Mouse (Mus musculus) yolk sac, embryonic 10.5 days (tissue): ENCODE measurements at regions not wholly inside any gene's neighbourhood (a gene's known extent, or its start where the extent isn't known, plus 50 kb on each side); places are given as distances from the start of the nearest gene placed in this dataset.
"Not testable (repeated sequence)": the region's sequence is repeated elsewhere in the genome, so short reads cannot be mapped to it uniquely, and the experiment has no call there.

Source experiments
- DNase-seq: peaks from one replicate; pipeline ENCODE4 v3.0.0-alpha.2; 2017; ENCODE audit warnings: low spot score

DNA sequence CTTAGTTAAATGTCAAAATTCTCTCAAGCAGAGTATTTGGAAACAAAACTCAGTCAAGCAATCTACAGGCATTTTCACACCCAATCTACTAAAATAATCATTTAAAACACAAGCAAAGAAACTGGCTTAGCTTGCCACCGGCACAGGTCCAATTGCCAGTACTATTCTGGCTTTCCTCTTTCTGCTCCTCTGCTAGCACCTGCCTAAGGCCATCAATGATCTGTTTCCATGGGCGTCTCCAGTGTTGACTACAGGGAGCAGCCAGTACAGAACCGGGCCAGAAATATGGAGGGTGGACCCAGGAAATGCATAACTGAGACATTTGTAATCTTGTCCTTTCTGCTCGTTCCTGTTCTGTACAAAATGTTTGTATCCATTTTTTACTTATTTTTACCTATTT lies 96.4 kb upstream of the C6 start:
- DNase-seq = no peak

DNA sequence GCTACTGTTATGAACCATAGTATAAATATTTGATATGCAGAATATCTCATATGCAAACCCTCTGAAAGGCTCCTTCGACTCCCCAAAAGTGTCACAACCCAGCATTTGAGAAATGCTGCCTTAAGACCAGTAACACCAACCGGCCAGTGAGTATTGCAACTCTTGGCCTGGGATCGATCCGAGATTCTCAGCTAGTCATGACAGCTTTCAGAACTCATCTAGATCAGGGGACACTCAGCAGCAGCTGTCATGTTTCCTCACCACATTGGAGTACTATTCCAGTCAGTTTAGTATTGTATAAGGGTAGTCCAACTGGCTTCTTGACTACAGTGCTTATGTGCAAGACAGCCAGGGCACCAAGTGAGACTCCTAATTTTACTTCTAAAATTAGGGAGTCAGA lies 85.3 kb upstream of the C6 start:
- no peak for DNase-seq

DNA sequence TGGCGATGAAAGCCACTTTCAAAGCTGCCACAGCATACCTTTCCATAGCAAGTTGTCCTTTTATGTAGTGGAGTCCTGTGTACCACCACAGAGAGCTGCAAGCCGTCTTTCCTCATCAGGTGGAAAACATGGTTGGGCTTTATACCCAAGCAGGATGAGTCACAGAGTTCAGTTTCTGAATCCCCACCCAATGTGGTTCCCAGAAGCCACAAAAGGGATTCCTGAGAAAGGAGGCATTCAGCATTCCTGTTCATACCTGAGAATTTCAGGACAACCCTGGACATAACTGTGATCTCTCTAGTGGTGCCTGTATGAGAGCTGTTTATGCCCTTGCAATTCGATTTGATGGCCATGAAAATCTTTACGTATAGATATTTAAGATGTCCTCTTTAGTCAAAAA lies 84.1 kb upstream of the C6 start:
- peak; percentile 8 for DNase-seq

DNA sequence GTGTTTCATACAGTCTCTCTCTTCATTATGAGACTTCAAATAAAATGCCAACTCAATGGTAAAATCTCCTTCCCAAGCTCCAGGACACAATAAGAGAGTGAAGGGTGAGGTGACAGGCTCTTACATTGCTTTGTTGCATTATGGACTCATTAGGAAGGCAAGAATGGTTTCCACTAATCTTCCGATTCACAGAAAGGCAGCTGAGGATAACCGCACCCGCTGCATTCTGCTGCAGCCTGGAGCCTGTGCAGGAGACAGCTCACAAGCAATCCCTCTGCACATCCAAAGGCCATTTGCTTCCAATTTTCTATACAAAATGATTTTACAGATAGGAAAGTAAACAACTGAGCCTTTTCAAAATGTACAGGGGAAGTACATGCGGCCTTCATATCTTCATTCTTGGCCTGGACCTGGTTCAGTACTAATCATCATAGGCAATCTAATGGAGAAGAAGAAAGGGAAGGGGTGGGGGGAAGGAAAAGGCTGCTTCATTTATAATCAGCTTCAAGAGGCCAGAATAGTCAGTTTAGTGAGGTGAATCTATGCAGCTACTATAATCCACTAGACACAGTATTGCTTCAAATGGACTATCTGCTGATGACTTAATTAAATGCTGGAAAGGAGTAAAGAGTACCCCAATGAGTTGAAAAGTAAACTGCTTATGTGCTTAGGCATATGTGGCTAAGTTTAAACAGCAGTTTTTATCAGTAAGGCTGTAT lies 82.9 kb upstream of the C6 start:
- DNase-seq = no peak

DNA sequence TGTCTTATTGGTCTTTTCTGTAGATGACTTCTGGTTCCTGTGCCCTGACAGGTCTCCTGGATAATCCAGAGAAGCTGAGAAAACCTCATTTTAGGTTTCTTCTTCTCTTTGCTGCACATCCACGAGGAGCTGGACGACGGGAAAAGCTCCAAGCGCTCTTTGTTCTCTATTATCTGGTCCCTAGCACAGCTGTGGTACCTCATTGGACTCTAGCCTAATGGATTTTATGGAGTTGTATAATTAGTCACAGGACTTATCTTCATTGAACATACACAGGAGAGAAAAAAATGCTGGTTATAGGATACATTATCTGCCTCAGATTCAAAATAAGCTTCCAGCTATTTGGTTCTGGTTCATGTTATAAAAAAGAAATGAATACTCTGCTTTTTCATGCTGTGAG lies 78.3 kb upstream of the C6 start:
- no peak for DNase-seq

DNA sequence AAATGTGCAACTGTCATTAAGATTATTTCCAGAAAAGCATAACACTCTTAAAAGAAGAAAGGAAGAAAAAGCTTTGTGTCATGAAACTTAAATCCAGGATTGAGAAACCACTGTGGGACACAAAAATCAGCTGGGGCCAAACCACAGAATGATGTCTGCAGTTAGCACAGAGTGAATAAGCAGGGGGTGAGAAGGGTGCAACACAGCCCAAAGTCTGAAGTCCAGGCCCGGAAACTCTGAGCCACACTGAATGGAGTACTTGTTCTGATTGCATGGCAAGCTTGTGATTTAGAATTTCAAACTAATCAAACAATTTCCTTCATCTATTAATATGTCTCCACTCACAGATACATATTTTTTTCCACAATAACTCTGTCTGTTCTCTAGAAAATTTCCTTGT lies 73.3 kb upstream of the C6 start:
- no peak for DNase-seq

DNA sequence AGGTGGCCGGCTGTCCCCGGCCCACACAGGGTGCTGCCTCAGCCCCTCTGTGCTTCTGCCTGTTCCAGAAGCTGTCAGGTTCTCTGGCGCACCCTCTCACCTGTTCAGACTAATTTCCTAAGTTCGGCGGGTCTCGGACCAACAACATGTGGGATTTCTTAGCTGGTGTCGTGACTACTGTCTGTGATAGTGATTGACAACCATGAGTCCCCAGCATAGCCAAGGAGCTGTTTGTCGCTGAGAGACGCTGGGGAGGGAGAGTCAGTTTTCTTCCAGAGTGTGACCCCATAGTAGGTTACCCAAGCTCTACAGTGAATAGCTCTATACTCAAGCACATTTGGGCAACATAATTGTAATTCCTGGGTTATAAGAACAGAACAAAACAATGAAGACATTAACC lies 54.1 kb upstream of the C6 start:
- DNase-seq = not testable (repeated sequence)
